Mouse (Mus musculus) A20 (cell line): Measurements from ENCODE around the gene Mthfd1l.
A peak's percentile ranks its signal among the peaks of the same experiment; 100 is the strongest.

Source experiments
- DNase-seq: peaks from one replicate; pipeline ENCODE4 v3.0.0-alpha.2; 2011; ENCODE audit warnings: low read depth, low spot score

Gene Mthfd1l

GRCm38 (mm10) chr10:3976623-3977010 lies 3.7 kb downstream of the Mthfd1l start:
- no peak for DNase-seq

- no peak for DNase-seq
These were observed 5.4 kb downstream of the Mthfd1l start for GRCm38 (mm10) chr10:3978326-3978725.

- no peak for DNase-seq
These were observed 6.0 kb downstream of the Mthfd1l start for GRCm38 (mm10) chr10:3978792-3979488.

GRCm38 (mm10) chr10:3980231-3980630 lies 7.3 kb downstream of the Mthfd1l start:
- no peak for DNase-seq

- no peak for DNase-seq
These were observed 17.5 kb downstream of the Mthfd1l start for GRCm38 (mm10) chr10:3990295-3990883.

GRCm38 (mm10) chr10:3993365-3994102 lies 20.6 kb downstream of the Mthfd1l start:
- no peak for DNase-seq

GRCm38 (mm10) chr10:3995277-3995676 lies 22.4 kb downstream of the Mthfd1l start:
- peak; percentile 45 for DNase-seq

GRCm38 (mm10) chr10:3996170-3996876 lies 23.4 kb downstream of the Mthfd1l start:
- DNase-seq = peak; percentile 72

GRCm38 (mm10) chr10:3997851-3998426 lies 25.0 kb downstream of the Mthfd1l start:
- no peak for DNase-seq

- no peak for DNase-seq
These were observed 29.8 kb downstream of the Mthfd1l start for GRCm38 (mm10) chr10:4002711-4003110.

- no peak for DNase-seq
These were observed 32.3 kb downstream of the Mthfd1l start for GRCm38 (mm10) chr10:4005191-4005590.

- DNase-seq = peak; percentile 3
These were observed 33.5 kb downstream of the Mthfd1l start for GRCm38 (mm10) chr10:4006296-4007015.

- no peak for DNase-seq
These were observed 49.8 kb downstream of the Mthfd1l start for GRCm38 (mm10) chr10:4022628-4023303.

- no peak for DNase-seq
These were observed 53.7 kb downstream of the Mthfd1l start for GRCm38 (mm10) chr10:4026616-4027015.

GRCm38 (mm10) chr10:4027466-4027865 lies 54.5 kb downstream of the Mthfd1l start:
- DNase-seq = no peak

- no peak for DNase-seq
These were observed 56.0 kb downstream of the Mthfd1l start for GRCm38 (mm10) chr10:4028851-4029442.

GRCm38 (mm10) chr10:4033761-4034160 lies 60.8 kb downstream of the Mthfd1l start:
- no peak for DNase-seq

GRCm38 (mm10) chr10:4036476-4036875 lies 63.6 kb downstream of the Mthfd1l start:
- no peak for DNase-seq

GRCm38 (mm10) chr10:4037066-4037465 lies 64.1 kb downstream of the Mthfd1l start:
- DNase-seq = no peak

GRCm38 (mm10) chr10:4038576-4038975 lies 65.7 kb downstream of the Mthfd1l start:
- DNase-seq = no peak
